Mouse (Mus musculus) stomach, postnatal 0 days (tissue): Measurements from ENCODE around the gene Slamf7.

Experiments used
- CTCF ChIP-seq: IDR thresholded peaks from 2 replicates; pipeline ENCODE4 v1.5.1; 2016; ENCODE audit warnings: antibody characterized with exemption, low read depth, mild to moderate bottlenecking, moderate library complexity
- EP300 ChIP-seq: optimal IDR thresholded peaks from 2 replicates; pipeline ENCODE3; 2016; ENCODE audit warnings: antibody characterized with exemption

GRCm38 (mm10) chr1:171666350-171666749, 13.5 kb upstream of the Slamf7 start:
- TF ChIP-seq EP300, result no peak
- TF ChIP-seq CTCF, result no peak
